Mouse (Mus musculus) embryonic facial prominence, embryonic 14.5 days (tissue): ENCODE measurements around the gene Rfng. TPM values are rescaled to one million over a fixed set of nuclear protein-coding genes. Genes with fewer than 3 reads are reported as not detected.
A peak's percentile ranks its signal among the peaks of the same experiment; 100 is the strongest.

ENCODE experiments used
- ATAC-seq: fragments of 200-750 bp; cut with Nextera tagmentation; 2 replicates; pipeline ENCODE4 v1.8.0; 2017; ENCODE audit warnings: low read depth, moderate number of reproducible peaks, moderate TSS enrichment
- DNase-seq: peaks from one replicate; pipeline ENCODE4 v3.0.0-alpha.2; 2015; ENCODE audit warnings: low spot score
- H3K27ac ChIP-seq: fragments of 300-500 bp; sonication (generic); replicated peaks from 2 replicates; pipeline ENCODE4 v1.5.1; 2014; ENCODE audit warnings: low read depth, mild to moderate bottlenecking, low read length, moderate library complexity
- H3K27me3 ChIP-seq: fragments of 300-500 bp; sonication (generic); replicated peaks from 2 replicates; pipeline ENCODE4 v1.6.1; 2014; ENCODE audit warnings: low read length; ENCODE audit not compliant: control insufficient read depth, insufficient read depth
- H3K36me3 ChIP-seq: fragments of 300-500 bp; sonication (generic); 2 replicates; pipeline ENCODE4 v1.6.1; 2014; ENCODE audit warnings: low read length, mixed read lengths; ENCODE audit not compliant: control insufficient read depth, insufficient read depth
- H3K4me1 ChIP-seq: fragments of 300-500 bp; sonication (generic); 2 replicates; pipeline ENCODE4 v1.6.1; 2014; ENCODE audit warnings: antibody characterized with exemption, low read length; ENCODE audit not compliant: control insufficient read depth, insufficient read depth
- H3K4me2 ChIP-seq: fragments of 300-500 bp; sonication (generic); 2 replicates; pipeline ENCODE4 v1.6.1; 2014; ENCODE audit warnings: low read depth, mild to moderate bottlenecking, low read length, moderate library complexity, mixed read lengths
- H3K4me3 ChIP-seq: fragments of 300-500 bp; sonication (generic); 2 replicates; pipeline ENCODE4 v1.5.1; 2014; ENCODE audit warnings: low read depth, mild to moderate bottlenecking, low read length
- H3K9ac ChIP-seq: fragments of 300-500 bp; sonication (generic); 2 replicates; pipeline ENCODE4 v1.6.1; 2014; ENCODE audit warnings: low read depth, mild to moderate bottlenecking, low read length, moderate library complexity, mixed read lengths
- H3K9me3 ChIP-seq: fragments of 300-500 bp; sonication (generic); 2 replicates; pipeline ENCODE4 v1.6.1; 2016; ENCODE audit warnings: low read length; ENCODE audit not compliant: control insufficient read depth
- WGBS: fragments of 180-500 bp; shearing (Covaris S2); extraction: QIAGEN DNeasy Blood & Tissue Kit; methylation state at CpG from one replicate; pipeline ENCODE4 v1.1.7; 2014; 5-methylcytosine and 5-hydroxymethylcytosine counted together
- polyA plus RNA-seq: library from polyadenylated mRNA; unstranded; fragments of >200 nt; fragmentation: Nextera tagmentation; extraction: Ambion mirVana; gene quantifications from 2 replicates; pipeline ENCODE4 v1.2.1, GENCODE M21; 2014

Rfng gene
- polyA plus RNA-seq, 1 experiment from 2014 or later: 32.5 TPM

DNA sequence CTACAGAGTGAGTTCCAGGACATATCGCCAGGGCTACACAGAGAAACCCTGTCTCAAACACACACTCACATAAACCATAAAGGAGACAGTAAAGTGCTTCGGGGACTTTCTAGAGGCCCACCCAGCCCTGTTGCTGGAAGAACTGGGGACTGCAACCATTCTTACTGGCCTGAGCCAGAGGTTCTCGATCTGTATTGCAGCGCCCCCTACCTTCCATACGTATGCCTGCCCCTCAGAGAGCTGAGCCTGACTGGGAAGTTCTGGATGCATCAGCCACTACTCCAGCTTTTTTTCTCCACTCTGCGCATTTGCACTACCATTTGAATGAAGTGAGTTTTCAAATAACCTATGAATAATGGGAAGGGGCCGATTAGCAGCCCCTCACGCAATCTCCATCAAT, 34.6 kb downstream of the Rfng start:
- ATAC-seq (no peak), DNase-seq (no peak)
- no peaks in the 10 kb centered on the region for H3K9me3 ChIP-seq
- H3K36me3 ChIP-seq: no peaks in the 10 kb centered on the region
- no peak overlapping the region for H3K9ac ChIP-seq
- H3K4me3 ChIP-seq: no peak overlapping the region
- H3K27me3 ChIP-seq: no peaks in the 10 kb centered on the region
- H3K4me2 ChIP-seq: no peak overlapping the region
- 61% methylated on average over 8 of the region's 8 CpGs for WGBS
- H3K4me1 ChIP-seq: no peaks in the 10 kb centered on the region
- H3K27ac ChIP-seq: no peak overlapping the region

DNA sequence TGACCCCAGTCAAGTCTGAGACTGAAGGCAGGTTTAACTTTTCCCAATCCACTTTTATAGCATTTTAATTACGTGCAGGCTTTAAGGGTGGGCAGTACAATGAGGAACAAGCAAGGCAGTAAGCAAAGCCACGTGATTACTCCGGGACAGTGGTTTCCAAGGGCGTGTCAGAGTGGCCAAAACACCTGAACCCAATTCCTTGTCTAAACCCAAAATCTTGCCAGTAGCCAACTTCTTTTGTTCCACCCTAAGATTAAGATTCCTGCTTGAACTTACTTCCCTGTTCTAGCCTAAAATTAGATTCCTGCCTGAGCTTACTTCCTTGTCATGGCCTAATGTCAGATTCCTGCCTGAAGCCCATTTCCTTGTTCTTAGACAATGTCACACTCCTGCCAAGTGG, 36.0 kb downstream of the Rfng start:
- Histone ChIP-seq H3K9me3 (no peaks in the 10 kb centered on the region), H3K36me3 (no peaks in the 10 kb centered on the region), H3K27me3 (no peaks in the 10 kb centered on the region), H3K27ac (no peak overlapping the region), H3K4me2 (no peak overlapping the region), H3K4me1 (no peaks in the 10 kb centered on the region), H3K4me3 (no peak overlapping the region), H3K9ac (no peak overlapping the region)
- DNase-seq (no peak), ATAC-seq (0 out of 2 replicates have a peak, but pooled peaks have one; percentile 22)
- 80% methylated on average over 4 of the region's 4 CpGs for WGBS

DNA sequence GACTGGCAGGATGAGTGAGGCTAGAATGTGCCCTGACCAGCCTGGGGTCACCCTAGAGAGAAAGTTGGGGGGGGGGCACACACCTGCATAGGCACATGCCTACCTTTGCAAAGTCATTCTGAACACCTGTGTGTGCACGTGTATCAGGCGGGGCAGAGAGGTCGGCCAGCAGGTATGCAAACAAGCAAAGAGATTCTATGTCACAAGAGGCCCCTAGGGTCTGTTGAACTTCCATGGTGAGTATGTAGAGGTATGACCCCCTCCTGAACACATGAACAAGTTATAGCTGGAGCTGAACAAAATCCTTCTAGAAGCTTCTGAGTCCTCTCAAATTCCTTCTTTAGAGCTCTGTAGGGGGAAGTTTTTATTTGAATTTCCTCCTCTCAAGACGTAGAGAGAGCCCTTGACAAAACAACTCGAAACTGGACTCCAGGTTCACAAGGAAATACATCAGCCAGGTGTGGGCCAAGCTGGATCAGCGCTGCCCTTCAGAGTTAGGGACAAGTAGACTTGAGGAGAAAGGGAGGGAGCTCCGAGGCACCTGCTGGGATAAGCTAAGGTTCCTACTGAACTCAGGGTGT, 39.8 kb downstream of the Rfng start:
- no peaks in the 10 kb centered on the region for H3K4me1 ChIP-seq
- H3K27me3 ChIP-seq: no peaks in the 10 kb centered on the region
- H3K9me3 ChIP-seq: no peaks in the 10 kb centered on the region
- 67% methylated on average over 7 of the region's 7 CpGs for WGBS
- no peak overlapping the region for H3K9ac ChIP-seq
- H3K36me3 ChIP-seq: no peaks in the 10 kb centered on the region
- ATAC-seq (peak; percentile 70; the same call in 1 of the 2 replicates), DNase-seq (peak; percentile 40)
- no peak overlapping the region for H3K4me3 ChIP-seq
- H3K27ac ChIP-seq: no peak overlapping the region
- no peak overlapping the region for H3K4me2 ChIP-seq

DNA sequence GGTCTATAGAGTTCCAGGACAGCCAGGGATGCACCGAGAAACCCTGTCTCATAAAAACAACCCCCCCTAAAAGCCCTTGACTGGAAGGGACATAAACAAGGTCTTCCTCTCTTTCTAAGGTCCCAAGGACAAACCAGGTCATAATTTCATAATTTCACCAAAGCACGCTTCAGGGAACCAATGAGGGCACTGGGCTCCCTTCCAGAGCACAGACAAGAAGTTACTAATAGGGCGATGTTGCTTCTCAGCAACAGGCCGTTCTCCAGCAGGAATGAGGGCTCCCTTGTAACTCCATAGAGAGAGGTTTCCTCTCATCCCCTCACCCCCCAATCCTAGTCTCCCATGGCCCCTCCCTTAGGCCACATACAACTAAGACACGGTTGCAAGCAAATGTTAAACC, 43.0 kb downstream of the Rfng start:
- H3K9ac ChIP-seq: no peak overlapping the region
- ATAC-seq: no peak
- no peak overlapping the region for H3K27ac ChIP-seq
- 91% methylated on average over 5 of the region's 5 CpGs for WGBS
- DNase-seq: no peak
- no peaks in the 10 kb centered on the region for H3K27me3 ChIP-seq
- no peaks in the 10 kb centered on the region for H3K9me3 ChIP-seq
- no peaks in the 10 kb centered on the region for H3K4me1 ChIP-seq
- H3K36me3 ChIP-seq: no peaks in the 10 kb centered on the region
- no peak overlapping the region for H3K4me3 ChIP-seq
- no peak overlapping the region for H3K4me2 ChIP-seq

DNA sequence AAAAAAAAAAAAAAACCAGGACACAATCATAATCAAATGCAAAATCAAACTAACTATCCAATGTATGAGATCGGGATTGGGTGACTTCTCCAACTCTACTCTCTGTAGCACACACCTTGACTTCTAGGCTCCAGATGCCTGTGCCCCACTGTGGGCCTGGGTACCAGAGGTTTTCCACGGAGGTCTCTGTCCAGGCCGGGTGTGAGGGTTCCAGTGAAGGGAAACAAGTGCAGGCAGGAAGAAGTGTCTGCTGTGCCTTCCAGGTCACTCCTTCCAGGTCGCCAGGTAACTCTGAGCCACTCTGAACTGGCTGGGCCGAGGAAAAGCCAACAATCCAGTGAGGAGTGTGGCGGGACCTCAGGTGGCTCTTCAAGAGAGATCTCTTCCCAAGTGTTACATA, 47.6 kb downstream of the Rfng start:
- Histone ChIP-seq H3K9ac (no peak overlapping the region), H3K4me2 (no peak overlapping the region), H3K4me1 (peaks cover 6% of the 10 kb centered on the region; the same call in 1 of the 2 replicates), H3K27ac (no peak overlapping the region), H3K4me3 (no peak overlapping the region), H3K27me3 (no peaks in the 10 kb centered on the region), H3K36me3 (no peaks in the 10 kb centered on the region), H3K9me3 (no peaks in the 10 kb centered on the region)
- WGBS: 71% methylated on average over 6 of the region's 6 CpGs
- ATAC-seq (no peak), DNase-seq (no peak)

DNA sequence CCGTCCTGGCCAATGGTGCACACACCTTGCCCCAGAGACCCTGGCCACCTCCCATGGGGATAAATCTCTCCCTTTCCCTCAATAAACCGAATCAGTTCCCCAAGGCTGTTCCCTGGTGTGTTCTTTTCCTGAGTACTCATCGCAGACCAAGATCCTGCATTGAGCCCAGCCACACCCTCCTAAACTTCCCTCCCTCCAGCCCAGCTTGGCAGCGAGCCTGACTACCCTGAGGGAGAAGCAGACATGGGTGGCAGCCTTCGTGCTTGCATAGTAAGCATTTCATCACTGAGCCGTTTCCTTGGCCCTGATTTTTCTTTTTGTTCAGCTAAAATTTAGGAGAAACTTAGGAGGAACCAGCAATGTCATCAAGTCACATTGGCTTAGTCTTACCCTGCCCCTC, 50.5 kb downstream of the Rfng start:
- peaks cover 6% of the 10 kb centered on the region; the same call in 1 of the 2 replicates for H3K4me1 ChIP-seq
- no peak overlapping the region for H3K27ac ChIP-seq
- no peak overlapping the region for H3K4me3 ChIP-seq
- no peak overlapping the region for H3K9ac ChIP-seq
- ATAC-seq (no peak), DNase-seq (peak; percentile 77)
- H3K27me3 ChIP-seq: no peaks in the 10 kb centered on the region
- H3K9me3 ChIP-seq: no peaks in the 10 kb centered on the region
- H3K4me2 ChIP-seq: no peak overlapping the region
- WGBS: 39% methylated on average over 6 of the region's 6 CpGs
- H3K36me3 ChIP-seq: no peaks in the 10 kb centered on the region

DNA sequence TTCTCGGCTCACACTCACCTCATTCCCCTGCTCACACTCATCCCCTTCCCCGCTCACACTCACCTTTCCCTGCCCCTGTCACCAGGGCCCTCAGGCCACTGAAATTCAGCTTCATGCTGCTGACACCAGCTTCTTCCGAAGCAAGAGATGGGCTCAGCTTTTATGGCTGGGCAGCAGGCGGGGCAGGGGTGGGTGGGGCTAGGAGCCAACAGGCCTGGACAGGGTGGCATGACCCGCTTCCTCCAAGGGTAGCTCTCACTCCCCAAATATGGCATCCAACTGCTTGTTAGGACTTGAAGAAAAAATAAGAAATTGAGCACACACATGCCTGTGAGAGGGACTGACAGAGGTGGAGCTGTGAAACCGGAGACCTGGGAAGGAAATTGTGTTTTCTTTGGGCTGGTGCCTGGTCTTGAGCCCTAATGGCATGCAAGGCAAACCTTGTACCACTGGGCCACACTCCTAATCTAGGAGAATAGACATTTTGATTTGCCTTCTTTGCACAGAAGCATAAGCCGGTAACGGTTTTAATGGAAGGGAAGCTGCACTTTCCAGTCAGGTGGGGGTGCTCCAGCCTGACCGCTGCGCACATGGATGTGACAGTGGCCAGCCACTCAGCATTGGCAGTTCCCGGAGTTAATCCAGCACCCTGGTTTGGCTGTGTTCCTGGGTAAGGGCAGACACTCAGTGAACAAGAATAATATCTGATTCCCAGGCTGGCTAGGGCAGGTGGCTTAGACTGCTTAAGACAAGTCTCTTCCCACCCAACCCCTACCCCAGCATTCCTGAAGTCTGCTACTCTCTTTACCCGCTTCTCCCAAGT, 51.9 kb downstream of the Rfng start, which contains the start of gene Cbr2:
Cbr2 (minus strand) TSS at position 257 of the 823 bp plus-strand sequence.
- H3K9ac ChIP-seq: no peak within 1 kb of the TSS
- H3K4me1 ChIP-seq: peaks cover 6% of the 10 kb centered on the region; the same call in 1 of the 2 replicates
- DNase-seq (peak; percentile 81), ATAC-seq (peak; percentile 38; the same call in 1 of the 2 replicates)
- H3K27ac ChIP-seq: peak within 1 kb of the TSS; percentile 52; the same call in 1 of the 2 replicates
- no peak within 1 kb of the TSS for H3K4me3 ChIP-seq
- H3K9me3 ChIP-seq: no peaks in the 10 kb centered on the region
- no peaks in the 10 kb centered on the region for H3K36me3 ChIP-seq
- peak within 1 kb of the TSS; percentile 12 for H3K4me2 ChIP-seq
- no peaks in the 10 kb centered on the region for H3K27me3 ChIP-seq
- 57% methylated on average over 12 of the region's 12 CpGs for WGBS

DNA sequence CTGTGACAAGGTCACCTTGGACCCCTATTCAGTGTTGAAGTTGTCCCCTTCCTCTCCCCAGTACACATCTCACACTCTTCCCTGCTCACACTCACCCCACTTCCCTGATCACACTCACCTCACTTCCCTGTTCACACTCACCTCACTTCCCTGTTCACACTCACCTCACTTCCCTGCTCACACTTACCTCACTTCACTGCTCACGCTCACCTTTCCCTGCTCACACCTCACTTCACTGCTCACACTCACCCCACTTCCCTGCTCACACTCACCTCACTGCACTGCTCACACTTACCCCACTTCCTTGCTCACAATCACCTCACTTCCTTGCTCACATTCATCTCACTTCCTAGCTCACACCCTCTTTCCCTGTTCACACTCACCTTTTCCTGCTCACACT, 52.6 kb downstream of the Rfng start:
- Histone ChIP-seq H3K9ac (no peak overlapping the region), H3K4me1 (peaks cover 11% of the 10 kb centered on the region; the same call in 1 of the 2 replicates), H3K36me3 (no peaks in the 10 kb centered on the region), H3K9me3 (no peaks in the 10 kb centered on the region), H3K4me3 (no peak overlapping the region), H3K27me3 (no peaks in the 10 kb centered on the region), H3K27ac (no peak overlapping the region), H3K4me2 (peak overlapping the region; percentile 12)
- 93% methylated on average over 1 of the region's 1 CpGs for WGBS
- ATAC-seq: no peak
- DNase-seq: no peak
